Mouse (Mus musculus) brain, embryonic 14.5 days (tissue): Measurements from ENCODE around the gene Olfr1018. TPM values are rescaled to one million over a fixed set of nuclear protein-coding genes. Genes with fewer than 3 reads are reported as not detected.

Experiments used
- DNase-seq: peaks from one replicate; pipeline ENCODE4 v3.0.0-alpha.2; 2011; ENCODE audit warnings: low read depth
- CTCF ChIP-seq: fragments of 200-500 bp; IDR thresholded peaks from 2 replicates; pipeline ENCODE4 v1.5.1; 2012; ENCODE audit warnings: inconsistent platforms, mild to moderate bottlenecking, moderate library complexity, borderline replicate concordance; ENCODE audit not compliant: insufficient read depth, insufficient read length; ENCODE audit errors: extremely low read depth
- POLR2A ChIP-seq: fragments of 200-500 bp; IDR thresholded peaks from 2 replicates; pipeline ENCODE4 v1.6.1; 2012; ENCODE audit warnings: mild to moderate bottlenecking, inconsistent platforms, borderline replicate concordance; ENCODE audit not compliant: poor library complexity, insufficient read depth, insufficient read length, severe bottlenecking; ENCODE audit errors: extremely low read depth
- polyA plus RNA-seq: library from polyadenylated mRNA; depleted of rRNA; stranded (reverse); fragments of >200 nt; gene quantifications from 2 replicates; pipeline ENCODE4 v1.2.3, GENCODE M21; 2012; rRNA removed

Olfr1018 gene
- not detected in 2 replicates for polyA plus RNA-seq

GRCm38 (mm10) chr2:85818179-85818578 lies at the start of gene Olfr1018:
Gene Olfr1018 (plus strand): TSS chr2:85818479.
- DNase-seq: no peak
- no peak for TF ChIP-seq CTCF
- no peak for TF ChIP-seq POLR2A

GRCm38 (mm10) chr2:85772413-85772812 lies 45.9 kb upstream of the Olfr1018 start, which contains the start of gene Olfr1014:
Gene Olfr1014 (plus strand): TSS chr2:85772713.
- no peak for DNase-seq
- TF ChIP-seq POLR2A: no peak

- DNase-seq: no peak
- no peak for TF ChIP-seq CTCF
- TF ChIP-seq POLR2A: no peak
Observed at GRCm38 (mm10) chr2:85781717-85782116, 36.6 kb upstream of the Olfr1018 start, which contains the start of gene Olfr1015. Gene Olfr1015 (plus strand): TSS chr2:85782017.

- peak; percentile 37 for DNase-seq
- TF ChIP-seq CTCF: no peak
- TF ChIP-seq POLR2A: no peak
Observed at GRCm38 (mm10) chr2:85792331-85792730, 25.9 kb upstream of the Olfr1018 start.

GRCm38 (mm10) chr2:85802444-85802843 lies 15.8 kb upstream of the Olfr1018 start, which contains the start of gene Olfr1016:
Gene Olfr1016 (minus strand): TSS chr2:85802544.
- no peak for DNase-seq
- TF ChIP-seq POLR2A (no peak), CTCF (no peak)

- DNase-seq: no peak
- no peak for TF ChIP-seq CTCF
- TF ChIP-seq POLR2A: no peak
Observed at GRCm38 (mm10) chr2:85804501-85804900, 13.8 kb upstream of the Olfr1018 start.

- no peak for DNase-seq
- TF ChIP-seq CTCF (no peak), POLR2A (no peak)
Observed at GRCm38 (mm10) chr2:85845383-85845782, 27.1 kb downstream of the Olfr1018 start, which contains the start of gene Olfr1019. Gene Olfr1019 (minus strand): TSS chr2:85845483.

- DNase-seq: no peak
- TF ChIP-seq CTCF (no peak), POLR2A (no peak)
Observed at GRCm38 (mm10) chr2:85846730-85847129, 28.5 kb downstream of the Olfr1018 start, which contains the start of gene Olfr1020. Gene Olfr1020 (plus strand): TSS chr2:85847030.

GRCm38 (mm10) chr2:85868294-85868693 lies 50.0 kb downstream of the Olfr1018 start, which contains the start of gene Olfr1022:
Gene Olfr1022 (plus strand): TSS chr2:85868594.
- TF ChIP-seq CTCF (no peak), POLR2A (no peak)
- no peak for DNase-seq

Other genes starting within 250 kb of the Olfr1018 start
- not detected in 2 replicates for gene Olfr996, start 239.3 kb upstream of the Olfr1018 start, polyA plus RNA-seq
- gene Olfr998, start 229.5 kb upstream of the Olfr1018 start, polyA plus RNA-seq: not detected in 2 replicates
- gene Olfr1000, start 206.6 kb upstream of the Olfr1018 start, polyA plus RNA-seq: not detected in 2 replicates
- gene Olfr1002, start 167.8 kb upstream of the Olfr1018 start, polyA plus RNA-seq: not detected in 2 replicates
- gene Olfr154, start 154.0 kb upstream of the Olfr1018 start, polyA plus RNA-seq: not detected in 2 replicates
- not detected in 2 replicates for gene Olfr1006, start 139.7 kb upstream of the Olfr1018 start, polyA plus RNA-seq
- gene Olfr1008, start 129.0 kb upstream of the Olfr1018 start, polyA plus RNA-seq: not detected in 2 replicates
- not detected in 2 replicates for gene Olfr1009, start 103.1 kb upstream of the Olfr1018 start, polyA plus RNA-seq
- gene Olfr1012, start 55.7 kb upstream of the Olfr1018 start, polyA plus RNA-seq: not detected in 2 replicates
- not detected in 2 replicates for gene Olfr1013, start 51.4 kb upstream of the Olfr1018 start, polyA plus RNA-seq
- not detected in 2 replicates for gene Olfr1014, start 45.8 kb upstream of the Olfr1018 start, polyA plus RNA-seq
- not detected in 2 replicates for gene Olfr1015, start 36.5 kb upstream of the Olfr1018 start, polyA plus RNA-seq
- gene Olfr1016, start 15.9 kb upstream of the Olfr1018 start, polyA plus RNA-seq: not detected in 2 replicates
- 0.08 TPM in 1 of 2 replicates, not detected in the other for gene Olfr1019, start 27.0 kb downstream of the Olfr1018 start, polyA plus RNA-seq
- gene Olfr1020, start 28.6 kb downstream of the Olfr1018 start, polyA plus RNA-seq: not detected in 2 replicates
- gene Olfr1022, start 50.1 kb downstream of the Olfr1018 start, polyA plus RNA-seq: not detected in 2 replicates
- not detected in 2 replicates for gene Olfr1023, start 67.2 kb downstream of the Olfr1018 start, polyA plus RNA-seq
- gene Olfr1024, start 86.6 kb downstream of the Olfr1018 start, polyA plus RNA-seq: not detected in 2 replicates
- gene Olfr1025-ps1, start 96.7 kb downstream of the Olfr1018 start, polyA plus RNA-seq: not detected in 2 replicates
- gene Olfr1026, start 103.1 kb downstream of the Olfr1018 start, polyA plus RNA-seq: not detected in 2 replicates
- gene Olfr1028, start 132.0 kb downstream of the Olfr1018 start, polyA plus RNA-seq: not detected in 2 replicates
- gene Olfr1029, start 155.4 kb downstream of the Olfr1018 start, polyA plus RNA-seq: not detected in 2 replicates
- not detected in 2 replicates for gene Olfr1030, start 160.8 kb downstream of the Olfr1018 start, polyA plus RNA-seq
- not detected in 2 replicates for gene Olfr1031, start 171.8 kb downstream of the Olfr1018 start, polyA plus RNA-seq
- gene Olfr1032, start 187.1 kb downstream of the Olfr1018 start, polyA plus RNA-seq: not detected in 2 replicates
- 0.04 and 0.06 TPM in 2 replicates for gene Olfr1033, start 202.2 kb downstream of the Olfr1018 start, polyA plus RNA-seq
- not detected in 2 replicates for gene Olfr1034, start 227.4 kb downstream of the Olfr1018 start, polyA plus RNA-seq